Mouse (Mus musculus) hindbrain, embryonic 16.5 days (tissue): ENCODE measurements around the gene Gsn. TPM values are rescaled to one million over a fixed set of nuclear protein-coding genes. Genes with fewer than 3 reads are reported as not detected.

Experiments
- ATAC-seq: fragments of 200-750 bp; cut with Nextera tagmentation; 2 replicates; pipeline ENCODE4 v1.8.0; 2017; ENCODE audit warnings: moderate TSS enrichment, moderate library complexity
- H3K27ac ChIP-seq: fragments of 300-500 bp; sonication (generic); 2 replicates; pipeline ENCODE4 v1.5.1; 2014; ENCODE audit warnings: low read depth, mild to moderate bottlenecking, control low read depth, low read length, moderate library complexity
- H3K27me3 ChIP-seq: fragments of 300-500 bp; sonication (generic); replicated peaks from 2 replicates; pipeline ENCODE4 v1.6.1; 2014; ENCODE audit warnings: low read length; ENCODE audit not compliant: control insufficient read depth, insufficient read depth
- H3K36me3 ChIP-seq: fragments of 300-500 bp; sonication (generic); 2 replicates; pipeline ENCODE4 v1.6.1; 2014; ENCODE audit warnings: mild to moderate bottlenecking, low read length, moderate library complexity, mixed read lengths; ENCODE audit not compliant: control insufficient read depth, insufficient read depth
- H3K4me1 ChIP-seq: fragments of 300-500 bp; sonication (generic); 2 replicates; pipeline ENCODE4 v1.6.1; 2014; ENCODE audit warnings: low read depth, low read length; ENCODE audit not compliant: control insufficient read depth, insufficient read depth
- H3K4me2 ChIP-seq: fragments of 300-500 bp; sonication (generic); 2 replicates; pipeline ENCODE4 v1.6.1; 2014; ENCODE audit warnings: mild to moderate bottlenecking, low read length, control low read depth, moderate library complexity
- H3K4me3 ChIP-seq: fragments of 300-500 bp; sonication (generic); 2 replicates; pipeline ENCODE4 v1.5.1; 2014; ENCODE audit warnings: mild to moderate bottlenecking, low read length, control low read depth, moderate library complexity
- H3K9ac ChIP-seq: fragments of 300-500 bp; sonication (generic); 2 replicates; pipeline ENCODE4 v1.6.1; 2014; ENCODE audit warnings: low read depth, mild to moderate bottlenecking, control low read depth, low read length, moderate library complexity
- H3K9me3 ChIP-seq: fragments of 300-500 bp; sonication (generic); 2 replicates; pipeline ENCODE4 v1.6.1; 2014; ENCODE audit warnings: mild to moderate bottlenecking, low read length, moderate library complexity; ENCODE audit not compliant: control insufficient read depth
- WGBS: fragments of 180-500 bp; shearing (Covaris S2); extraction: QIAGEN DNeasy Blood & Tissue Kit; methylation state at CpG from one replicate; pipeline ENCODE4 v1.1.7; 2014; 5-methylcytosine and 5-hydroxymethylcytosine counted together
- polyA plus RNA-seq: library from polyadenylated mRNA; unstranded; fragments of >200 nt; fragmentation: Nextera tagmentation; extraction: Ambion mirVana; gene quantifications from 2 replicates; pipeline ENCODE4 v1.2.1, GENCODE M21; 2015

The Gsn gene
- polyA plus RNA-seq, 1 experiment from 2014 or later: 31.6 TPM

DNA sequence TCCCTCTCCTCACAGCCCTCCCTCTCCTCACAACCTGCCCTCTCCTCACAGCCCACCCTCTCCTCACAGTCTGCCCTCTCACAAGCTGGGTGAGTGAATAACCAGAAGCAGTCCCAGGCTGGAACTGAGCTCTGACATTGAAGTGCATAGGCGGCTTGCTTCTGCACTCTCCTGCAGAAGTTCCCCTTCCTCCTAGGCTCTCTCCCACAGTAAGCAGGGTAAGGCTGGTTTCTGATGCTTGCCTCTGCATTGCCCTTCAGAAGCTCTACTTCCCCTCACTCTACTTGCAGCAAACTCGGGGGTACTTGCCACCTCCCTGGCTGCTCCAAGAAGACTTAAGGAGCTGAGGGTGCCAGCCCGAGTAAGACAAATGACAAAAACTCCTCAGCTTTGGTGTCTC, 11.9 kb upstream of the Gsn start:
- no peaks in the 10 kb centered on the region for H3K4me1 ChIP-seq
- 69% methylated on average over 3 of the region's 3 CpGs for WGBS
- no peak overlapping the region for H3K27ac ChIP-seq
- H3K9ac ChIP-seq: no peak overlapping the region
- no peaks in the 10 kb centered on the region for H3K9me3 ChIP-seq
- H3K4me2 ChIP-seq: no peak overlapping the region
- H3K36me3 ChIP-seq: no peaks in the 10 kb centered on the region
- H3K4me3 ChIP-seq: no peak overlapping the region
- ATAC-seq: no peak
- no peaks in the 10 kb centered on the region for H3K27me3 ChIP-seq

DNA sequence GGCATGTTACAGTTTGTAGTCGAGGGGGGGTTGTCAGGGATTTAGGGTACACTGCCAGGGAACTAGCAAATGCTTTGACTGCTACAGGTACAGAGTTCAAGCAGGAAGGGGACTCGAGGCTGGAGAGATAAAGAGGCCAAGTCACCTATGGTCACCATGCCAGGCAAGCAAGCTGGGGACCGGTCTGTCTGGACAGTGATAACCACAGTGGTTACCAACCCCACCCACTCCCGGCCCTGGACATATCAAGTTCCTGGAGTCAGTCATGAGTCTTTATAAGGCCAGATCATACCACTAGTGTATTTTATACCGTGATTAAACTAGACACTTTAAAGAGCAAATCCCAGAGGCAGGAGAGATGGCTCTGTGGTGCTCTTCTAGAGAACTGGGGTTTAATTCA, 8.4 kb upstream of the Gsn start:
- H3K27ac ChIP-seq: no peak overlapping the region
- no peaks in the 10 kb centered on the region for H3K27me3 ChIP-seq
- no peaks in the 10 kb centered on the region for H3K4me1 ChIP-seq
- 82% methylated on average over 5 of the region's 5 CpGs for WGBS
- H3K9me3 ChIP-seq: no peaks in the 10 kb centered on the region
- no peaks in the 10 kb centered on the region for H3K36me3 ChIP-seq
- H3K9ac ChIP-seq: no peak overlapping the region
- ATAC-seq: no peak
- H3K4me2 ChIP-seq: no peak overlapping the region
- no peak overlapping the region for H3K4me3 ChIP-seq

DNA sequence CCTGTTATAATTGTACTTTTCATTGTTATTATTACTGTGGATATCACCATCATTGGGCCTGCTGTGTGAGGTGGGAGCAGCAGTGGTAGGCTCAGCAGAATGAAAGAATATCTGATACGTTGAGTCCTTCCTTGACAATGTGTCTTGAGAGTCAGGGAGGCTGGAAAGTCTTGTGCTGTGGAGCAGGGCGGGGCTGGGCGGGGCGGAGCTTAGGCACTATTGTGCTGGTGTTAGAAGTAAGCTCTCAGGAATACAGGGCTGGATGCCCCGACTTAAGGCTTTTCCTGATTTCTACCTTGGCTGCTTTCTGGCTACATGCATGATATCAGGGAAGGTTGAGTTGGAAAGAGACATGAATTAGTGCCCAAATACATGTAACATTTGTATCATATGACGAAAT, 3.4 kb upstream of the Gsn start:
- peaks cover 7% of the 10 kb centered on the region for H3K4me1 ChIP-seq
- no peak overlapping the region for H3K9ac ChIP-seq
- H3K9me3 ChIP-seq: no peaks in the 10 kb centered on the region
- H3K27ac ChIP-seq: no peak overlapping the region
- no peaks in the 10 kb centered on the region for H3K36me3 ChIP-seq
- peaks cover 3% of the 10 kb centered on the region; the same call in 1 of the 2 replicates for H3K27me3 ChIP-seq
- WGBS: 27% methylated on average over 6 of the region's 6 CpGs
- H3K4me3 ChIP-seq: no peak overlapping the region
- H3K4me2 ChIP-seq: no peak overlapping the region
- no peak for ATAC-seq

DNA sequence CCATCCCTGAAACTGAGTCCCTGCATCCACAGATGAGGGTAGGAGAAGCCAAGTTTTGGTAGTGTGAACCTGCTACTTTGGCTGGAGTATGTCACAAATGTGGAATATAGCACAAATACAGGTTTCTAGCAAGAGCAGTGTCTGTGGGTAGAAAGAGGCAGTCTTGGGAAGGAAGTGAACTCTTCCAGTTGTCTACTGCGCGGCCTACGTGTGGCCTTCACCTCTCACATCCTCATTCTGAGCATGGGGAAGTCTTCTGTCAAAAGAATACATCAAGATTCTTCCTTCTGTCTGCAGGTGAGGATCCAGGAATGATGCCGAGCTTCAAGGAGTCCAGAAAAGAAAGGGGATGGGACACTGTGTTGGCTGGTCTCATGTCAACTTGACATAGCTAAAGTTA, 2.4 kb upstream of the Gsn start:
- H3K4me3 ChIP-seq: no peak overlapping the region
- H3K27ac ChIP-seq: no peak overlapping the region
- H3K27me3 ChIP-seq: peaks cover 3% of the 10 kb centered on the region; the same call in 1 of the 2 replicates
- WGBS: 91% methylated on average over 4 of the region's 4 CpGs
- no peak for ATAC-seq
- H3K36me3 ChIP-seq: no peaks in the 10 kb centered on the region
- H3K9me3 ChIP-seq: no peaks in the 10 kb centered on the region
- peaks cover 7% of the 10 kb centered on the region for H3K4me1 ChIP-seq
- H3K9ac ChIP-seq: no peak overlapping the region
- H3K4me2 ChIP-seq: no peak overlapping the region

DNA sequence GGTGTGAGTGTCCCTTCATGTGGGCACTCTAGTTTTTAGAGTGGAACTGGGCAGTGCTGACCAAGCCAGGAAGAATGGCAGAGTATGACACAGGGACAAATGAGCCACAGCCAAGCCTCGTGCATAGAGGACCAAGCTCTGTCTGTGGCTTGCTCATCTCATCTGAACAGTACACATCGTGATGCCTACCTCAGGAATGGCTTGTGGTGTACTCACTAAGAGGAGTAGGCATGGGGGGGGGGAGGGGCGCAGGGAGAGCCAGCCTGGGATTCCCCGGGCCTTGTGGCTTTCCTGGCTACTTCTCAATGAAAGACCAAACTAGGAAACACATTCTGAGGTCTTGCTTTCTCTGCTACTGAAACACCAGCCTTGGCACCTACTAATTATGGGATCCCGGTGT, 1.2 kb upstream of the Gsn start:
- Histone ChIP-seq H3K4me2 (no peak overlapping the region), H3K27me3 (peaks cover 3% of the 10 kb centered on the region; the same call in 1 of the 2 replicates), H3K36me3 (no peaks in the 10 kb centered on the region), H3K27ac (no peak overlapping the region), H3K4me3 (no peak overlapping the region), H3K4me1 (peaks cover 7% of the 10 kb centered on the region), H3K9ac (no peak overlapping the region), H3K9me3 (no peaks in the 10 kb centered on the region)
- 73% methylated on average over 4 of the region's 5 CpGs for WGBS
- ATAC-seq: no peak

DNA sequence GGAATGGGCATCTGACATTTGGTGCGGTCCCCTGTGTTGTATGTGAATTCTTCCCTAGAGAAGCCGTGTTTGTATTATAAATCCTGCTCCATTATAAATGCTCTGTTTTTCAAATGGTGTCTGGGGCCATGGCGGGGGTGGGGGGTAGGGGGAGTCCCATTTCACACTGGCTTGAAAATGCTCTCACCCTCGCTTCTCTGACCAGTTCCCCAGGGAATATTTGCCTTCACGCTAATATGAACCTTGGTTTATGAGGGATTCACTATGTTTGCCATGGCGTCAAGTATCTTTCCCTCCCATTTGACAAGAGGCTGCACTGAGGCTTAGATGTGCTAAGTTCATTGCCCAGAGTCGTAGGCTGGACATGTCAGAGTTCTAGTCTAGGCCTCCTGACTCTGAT, 718 bp upstream of the Gsn start:
- Histone ChIP-seq H3K27ac (no peak overlapping the region), H3K9me3 (no peaks in the 10 kb centered on the region), H3K36me3 (no peaks in the 10 kb centered on the region), H3K4me1 (peaks cover 7% of the 10 kb centered on the region), H3K9ac (no peak overlapping the region; the same call in 1 of the 2 replicates), H3K4me2 (peak overlapping the region; percentile 90; the same call in 1 of the 2 replicates), H3K4me3 (no peak overlapping the region), H3K27me3 (peaks cover 3% of the 10 kb centered on the region; the same call in 1 of the 2 replicates)
- WGBS: 74% methylated on average over 7 of the region's 7 CpGs
- no peak for ATAC-seq

DNA sequence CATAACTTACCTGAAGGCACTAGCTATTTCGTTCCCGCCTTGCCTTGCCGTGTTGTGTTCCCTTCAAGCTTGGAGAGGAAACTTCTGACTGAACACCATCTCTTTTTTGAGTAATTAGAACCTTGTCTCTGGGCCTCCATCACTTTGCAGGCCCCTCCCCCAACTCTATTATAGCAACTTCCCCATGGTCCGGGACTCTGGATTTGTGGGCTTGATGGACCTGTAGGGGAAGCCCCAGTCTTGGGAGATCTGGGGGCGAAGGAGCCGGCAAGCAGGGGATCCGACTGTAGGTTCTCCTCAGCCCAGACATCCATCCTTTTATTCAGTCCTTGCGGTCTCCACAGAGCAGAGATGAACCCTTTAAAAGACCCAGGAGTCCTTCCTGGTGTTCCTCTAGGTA, 752 bp downstream of the Gsn start:
- no peak for ATAC-seq
- Histone ChIP-seq H3K36me3 (no peaks in the 10 kb centered on the region), H3K27ac (no peak overlapping the region), H3K4me1 (peaks cover 7% of the 10 kb centered on the region), H3K27me3 (peaks cover 3% of the 10 kb centered on the region; the same call in 1 of the 2 replicates), H3K9me3 (no peaks in the 10 kb centered on the region), H3K4me3 (peak overlapping the region; percentile 61), H3K9ac (no peak overlapping the region; the same call in 1 of the 2 replicates), H3K4me2 (peak overlapping the region; percentile 90)
- 52% methylated on average over 8 of the region's 8 CpGs for WGBS

DNA sequence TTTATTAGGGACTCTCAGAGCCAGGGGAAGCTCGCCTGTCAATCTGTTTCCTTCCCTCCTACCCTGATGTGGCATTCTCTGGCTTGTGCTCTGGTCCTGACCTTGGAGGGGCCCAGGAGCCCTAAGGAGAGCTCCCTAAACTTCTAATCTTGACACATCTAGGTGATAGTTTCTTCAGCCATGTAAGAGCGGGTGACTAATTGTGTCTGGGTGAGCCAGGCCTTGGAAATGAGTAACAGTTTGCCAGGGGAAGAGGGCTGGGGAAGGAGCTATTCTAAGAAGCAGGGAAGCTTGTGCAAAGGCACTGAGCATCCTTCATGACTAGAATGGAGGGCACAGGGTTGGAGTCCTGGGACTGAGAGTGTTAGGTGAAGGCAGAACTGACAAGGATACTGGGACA, 1.7 kb downstream of the Gsn start:
- 85% methylated on average over 2 of the region's 2 CpGs for WGBS
- no peak overlapping the region for H3K9ac ChIP-seq
- no peak overlapping the region for H3K4me3 ChIP-seq
- H3K36me3 ChIP-seq: no peaks in the 10 kb centered on the region
- H3K9me3 ChIP-seq: no peaks in the 10 kb centered on the region
- ATAC-seq: no peak
- H3K4me2 ChIP-seq: no peak overlapping the region
- peaks cover 7% of the 10 kb centered on the region for H3K4me1 ChIP-seq
- peaks cover 3% of the 10 kb centered on the region; the same call in 1 of the 2 replicates for H3K27me3 ChIP-seq
- H3K27ac ChIP-seq: no peak overlapping the region

DNA sequence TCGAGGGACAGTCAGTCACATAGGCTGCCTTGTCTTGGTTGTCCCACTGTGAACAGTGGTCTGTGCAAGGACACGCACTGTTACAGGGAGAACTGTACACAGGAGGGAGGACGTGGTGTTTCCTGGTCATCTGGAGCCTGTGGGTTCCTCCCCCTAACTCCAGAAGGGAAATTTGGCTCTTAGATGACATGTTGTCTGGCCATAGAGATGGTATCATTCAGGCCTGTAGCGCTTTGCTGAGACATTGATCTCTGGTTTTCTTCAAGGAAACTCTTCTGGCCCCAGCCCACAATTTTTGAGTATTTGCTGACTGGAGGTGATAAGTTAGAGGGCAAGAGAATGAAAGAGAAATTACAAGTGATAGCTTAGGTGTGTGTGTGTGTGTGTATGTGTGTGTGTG, 2.4 kb downstream of the Gsn start:
- no peak overlapping the region for H3K4me3 ChIP-seq
- ATAC-seq: no peak
- H3K4me2 ChIP-seq: no peak overlapping the region
- peaks cover 3% of the 10 kb centered on the region; the same call in 1 of the 2 replicates for H3K27me3 ChIP-seq
- H3K4me1 ChIP-seq: peaks cover 7% of the 10 kb centered on the region
- H3K9ac ChIP-seq: no peak overlapping the region
- 91% methylated on average over 4 of the region's 4 CpGs for WGBS
- H3K9me3 ChIP-seq: no peaks in the 10 kb centered on the region
- no peak overlapping the region for H3K27ac ChIP-seq
- no peaks in the 10 kb centered on the region for H3K36me3 ChIP-seq
